Mouse (Mus musculus) ES-E14 (cell line): ENCODE results near the gene Hspb9. TPM values are rescaled to one million over a fixed set of nuclear protein-coding genes. Genes with fewer than 3 reads are reported as not detected.
A peak's percentile ranks its signal among the peaks of the same experiment; 100 is the strongest.

Experiments used
- DNase-seq: peaks from one replicate; pipeline ENCODE4 v3.0.0-alpha.2; 2013; ENCODE audit warnings: low read depth, low spot score
- H3K27ac ChIP-seq: 2 replicates; pipeline ENCODE4 v1.5.1; 2012; ENCODE audit warnings: low read depth, mild to moderate bottlenecking, low read length, moderate library complexity, mixed read lengths; ENCODE audit not compliant: poor library complexity, insufficient read depth, severe bottlenecking
- H3K36me3 ChIP-seq: 2 replicates; pipeline ENCODE4 v1.6.1; 2012; ENCODE audit warnings: mild to moderate bottlenecking, low read length, moderate library complexity, mixed read lengths; ENCODE audit not compliant: control insufficient read depth, poor library complexity, insufficient read depth, severe bottlenecking
- H3K4me1 ChIP-seq, 2 experiments: fragments of 150-350 bp in 1 of 2; sonication (generic) in 1 of 2; 2 replicates each; pipeline ENCODE4 v1.6.1; 2012; ENCODE audit warnings: low read length in 2 of 2, mild to moderate bottlenecking in 1 of 2, mixed read lengths in 1 of 2; ENCODE audit not compliant: control insufficient read depth in 2 of 2, insufficient read depth in 2 of 2, poor library complexity in 1 of 2
- H3K4me3 ChIP-seq, 2 experiments: fragments of 150-350 bp in 1 of 2; sonication (generic) in 1 of 2; 2 replicates each; pipeline ENCODE4 v1.5.1; 2012; ENCODE audit warnings: low read length in 2 of 2, low read depth in 1 of 2, mild to moderate bottlenecking in 1 of 2, mixed read lengths in 1 of 2; ENCODE audit not compliant: insufficient read depth in 1 of 2, poor library complexity in 1 of 2, severe bottlenecking in 1 of 2
- H3K9ac ChIP-seq: 2 replicates; pipeline ENCODE4 v1.6.1; 2012; ENCODE audit warnings: low read depth, mild to moderate bottlenecking, low read length, mixed read lengths; ENCODE audit not compliant: poor library complexity, insufficient read depth, severe bottlenecking
- H3K9me3 ChIP-seq: fragments of 150-350 bp; sonication (generic); 2 replicates; pipeline ENCODE4 v1.6.1; 2012; ENCODE audit warnings: low read depth, mild to moderate bottlenecking, low read length; ENCODE audit not compliant: control insufficient read depth, insufficient read depth
- CHD2 ChIP-seq: IDR thresholded peaks from 2 replicates; pipeline ENCODE4 v1.6.1; 2014; ENCODE audit warnings: mild to moderate bottlenecking, low read depth, low read length, inconsistent platforms
- HCFC1 ChIP-seq: IDR thresholded peaks from 2 replicates; pipeline ENCODE4 v1.6.1; 2012; ENCODE audit warnings: low read length, inconsistent platforms, borderline replicate concordance; ENCODE audit not compliant: insufficient read depth
- MAFK ChIP-seq: IDR thresholded peaks from 2 replicates; pipeline ENCODE4 v1.6.1; 2014; ENCODE audit warnings: mild to moderate bottlenecking, low read depth, low read length, inconsistent platforms; ENCODE audit not compliant: insufficient read depth
- ZC3H11A ChIP-seq: IDR thresholded peaks from 2 replicates; pipeline ENCODE4 v1.6.1; 2012; ENCODE audit warnings: low read depth, mild to moderate bottlenecking, inconsistent platforms, low read length, borderline replicate concordance
- ZNF384 ChIP-seq: IDR thresholded peaks from 2 replicates; pipeline ENCODE4 v1.6.1; 2012; ENCODE audit warnings: low read depth, low read length, inconsistent platforms
- in situ Hi-C, 2 experiments: fragments of 600-800 bp; cut with MboI; formaldehyde crosslinking; loops; one replicate each; pipeline ENCODE4 v1.15.1; 2025; ENCODE audit warnings: low sequenced_read_pairs in 2 of 2, inconsistent platforms in 1 of 2; ENCODE audit not compliant: unreplicated experiment in 2 of 2
- total RNA-seq: library from RNA; depleted of rRNA; stranded (reverse); fragments of 300-350 nt; gene quantifications from 2 replicates; pipeline ENCODE4 v1.2.3, GENCODE M21; 2012

Gene Hspb9
- total RNA-seq, 1 experiment: 0.49 TPM

DNA sequence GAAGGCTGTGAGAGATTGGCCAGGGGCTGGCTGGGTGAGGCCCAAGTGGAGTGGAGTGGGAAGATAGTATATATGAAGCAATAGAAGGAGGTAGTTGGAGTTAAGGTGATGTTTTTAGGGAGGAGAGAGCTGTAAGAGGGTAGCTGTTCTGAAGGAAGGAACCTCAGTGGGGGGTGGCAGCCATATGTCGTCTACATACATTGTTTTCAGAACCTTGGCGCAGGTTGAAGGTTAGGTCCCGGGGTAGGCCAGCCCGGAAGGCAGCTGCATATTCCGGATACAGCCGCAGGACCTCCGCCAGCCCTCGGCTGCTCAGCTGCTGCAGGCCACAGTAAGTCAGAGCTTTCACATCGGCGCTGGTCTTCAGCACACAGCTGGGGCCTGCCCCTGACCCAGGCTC is 32.9 kb downstream of the Hspb9 start:
- H3K9me3 ChIP-seq: no peaks in the 10 kb centered on the region
- DNase-seq: no peak
- H3K4me3 ChIP-seq: no peak overlapping the region
- no peak overlapping the region for H3K27ac ChIP-seq
- TF ChIP-seq MAFK: no peak
- TF ChIP-seq CHD2: no peak
- no peak for TF ChIP-seq ZNF384
- TF ChIP-seq ZC3H11A: no peak
- TF ChIP-seq HCFC1: no peak
- no peaks in the 10 kb centered on the region for H3K36me3 ChIP-seq
- no peak overlapping the region for H3K9ac ChIP-seq
- peaks cover 4 to 9% of the 10 kb centered on the region in 2 experiments; a peak in 2 of 4 replicates for H3K4me1 ChIP-seq
- in situ Hi-C loops: no loop called here

DNA sequence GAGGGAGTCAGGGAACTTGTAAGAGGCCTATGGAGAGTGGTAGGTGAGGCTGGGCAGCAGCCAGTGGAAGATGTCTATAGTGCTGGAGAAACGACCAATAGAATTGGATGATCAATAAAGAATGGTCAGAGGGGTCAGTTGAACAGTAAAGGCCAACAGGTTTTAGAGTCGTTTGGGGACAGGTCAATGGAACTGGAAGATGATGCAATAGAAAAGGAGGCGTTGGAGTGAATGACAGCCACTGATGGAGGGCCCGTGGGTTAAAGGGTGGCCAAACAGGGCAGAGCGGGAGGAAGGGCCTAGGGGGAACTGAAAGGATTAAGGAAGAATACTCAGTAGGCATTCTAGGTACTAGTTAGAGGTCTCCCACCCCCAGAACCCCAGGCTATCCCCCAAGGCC is 33.5 kb downstream of the Hspb9 start:
- no peak for DNase-seq
- peaks cover 4 to 9% of the 10 kb centered on the region in 2 experiments; a peak in 2 of 4 replicates for H3K4me1 ChIP-seq
- H3K9me3 ChIP-seq: no peaks in the 10 kb centered on the region
- in situ Hi-C loops: no loop called here
- H3K36me3 ChIP-seq: no peaks in the 10 kb centered on the region
- H3K27ac ChIP-seq: no peak overlapping the region
- H3K4me3 ChIP-seq: no peak overlapping the region
- TF ChIP-seq ZNF384 (no peak), CHD2 (no peak), HCFC1 (no peak), MAFK (no peak), ZC3H11A (no peak)
- no peak overlapping the region for H3K9ac ChIP-seq

DNA sequence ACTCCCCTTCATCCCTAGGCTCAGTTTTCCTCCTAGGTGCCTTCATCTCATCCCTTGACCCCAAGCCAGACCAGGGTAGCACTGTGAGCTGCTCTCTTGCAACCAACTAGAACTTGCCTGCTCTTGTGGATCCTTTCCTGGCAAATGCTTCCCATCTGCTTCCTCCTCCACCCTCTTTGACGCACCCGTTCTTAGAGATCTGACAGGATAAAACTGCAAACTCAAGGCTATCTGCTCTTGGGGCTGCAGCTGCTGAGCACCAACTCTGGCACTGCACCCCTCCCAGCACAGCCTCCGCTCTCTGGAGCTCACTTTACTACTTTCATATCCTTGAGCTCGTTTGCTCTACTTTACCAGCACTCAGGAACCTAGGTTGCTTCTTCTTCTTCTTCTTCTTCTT is 35.0 kb downstream of the Hspb9 start:
- Histone ChIP-seq H3K9ac (no peak overlapping the region), H3K4me3 (no peak overlapping the region), H3K36me3 (no peaks in the 10 kb centered on the region), H3K4me1 (peaks cover 4 to 9% of the 10 kb centered on the region in 2 experiments; a peak in 2 of 4 replicates), H3K9me3 (no peaks in the 10 kb centered on the region), H3K27ac (no peak overlapping the region)
- TF ChIP-seq ZC3H11A: no peak
- TF ChIP-seq ZNF384: no peak
- TF ChIP-seq HCFC1: no peak
- no peak for TF ChIP-seq CHD2
- TF ChIP-seq MAFK: no peak
- in situ Hi-C loops: no loop called here
- no peak for DNase-seq

DNA sequence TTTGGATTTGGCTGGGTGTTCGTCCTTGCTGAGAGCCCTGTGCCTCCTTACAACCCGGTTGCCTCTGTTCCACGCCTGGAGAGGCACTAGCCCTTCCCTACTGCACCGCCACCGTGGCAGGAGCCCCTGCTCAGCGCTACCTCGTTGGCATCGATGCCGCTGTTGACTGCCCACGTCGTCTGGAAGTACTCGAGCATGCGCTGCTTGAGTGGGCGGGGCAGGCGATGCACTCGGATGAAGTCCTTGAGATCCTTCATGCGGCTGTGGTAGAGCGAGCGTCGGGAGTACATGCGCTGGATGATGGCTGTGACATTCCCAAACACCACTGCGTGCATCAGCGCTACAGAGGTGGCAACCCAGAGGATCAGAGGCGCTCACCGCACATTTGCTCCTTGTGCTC is 35.8 kb downstream of the Hspb9 start:
- DNase-seq: no peak
- TF ChIP-seq ZNF384 (no peak), HCFC1 (no peak), ZC3H11A (no peak), CHD2 (no peak), MAFK (no peak)
- Histone ChIP-seq H3K27ac (no peak overlapping the region), H3K36me3 (no peaks in the 10 kb centered on the region), H3K4me1 (peaks cover 4 to 9% of the 10 kb centered on the region in 2 experiments; a peak in 2 of 4 replicates), H3K9ac (peak overlapping the region; percentile 2; the same call in 1 of the 2 replicates), H3K9me3 (no peaks in the 10 kb centered on the region), H3K4me3 (peak overlapping the region; percentile 46 to 49; a peak in 2 of 4 replicates)
- in situ Hi-C loops: no loop called here

DNA sequence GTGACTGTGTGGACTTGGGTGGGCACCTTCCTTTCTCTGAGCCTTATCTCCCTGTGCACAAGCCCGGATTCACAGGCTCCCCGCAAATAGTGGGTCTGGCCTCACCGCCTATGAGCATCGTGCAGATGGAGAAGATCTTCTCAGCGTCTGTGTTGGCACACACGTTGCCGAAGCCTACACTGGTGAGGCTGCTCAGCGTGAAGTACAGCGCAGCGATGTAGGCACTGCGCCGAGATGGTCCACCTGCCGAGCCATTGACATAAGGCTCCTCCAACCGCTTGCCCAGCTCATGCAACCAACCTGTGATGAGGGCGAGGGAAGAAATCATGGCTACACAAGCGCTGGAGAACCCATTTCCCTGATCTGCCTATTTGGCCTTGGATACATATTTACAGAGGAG is 36.5 kb downstream of the Hspb9 start:
- TF ChIP-seq CHD2 (no peak), ZC3H11A (no peak), ZNF384 (no peak), MAFK (no peak), HCFC1 (no peak)
- in situ Hi-C loops: no loop called here
- no peak for DNase-seq
- H3K36me3 ChIP-seq: no peaks in the 10 kb centered on the region
- H3K27ac ChIP-seq: no peak overlapping the region
- peaks cover 4 to 9% of the 10 kb centered on the region in 2 experiments; a peak in 2 of 4 replicates for H3K4me1 ChIP-seq
- H3K4me3 ChIP-seq: peak overlapping the region in 1 of 2 experiments; percentile 13; a peak in 2 of 4 replicates
- H3K9ac ChIP-seq: no peak overlapping the region
- no peaks in the 10 kb centered on the region for H3K9me3 ChIP-seq
